Mouse (Mus musculus): ENCODE results near the gene Tmem151b. TPM values are rescaled to one million over a fixed set of nuclear protein-coding genes. Genes with fewer than 3 reads are reported as not detected.

Tmem151b gene
- total and polyA plus RNA-seq, 2 experiments: 0.01 TPM; not detected in 1

DNA sequence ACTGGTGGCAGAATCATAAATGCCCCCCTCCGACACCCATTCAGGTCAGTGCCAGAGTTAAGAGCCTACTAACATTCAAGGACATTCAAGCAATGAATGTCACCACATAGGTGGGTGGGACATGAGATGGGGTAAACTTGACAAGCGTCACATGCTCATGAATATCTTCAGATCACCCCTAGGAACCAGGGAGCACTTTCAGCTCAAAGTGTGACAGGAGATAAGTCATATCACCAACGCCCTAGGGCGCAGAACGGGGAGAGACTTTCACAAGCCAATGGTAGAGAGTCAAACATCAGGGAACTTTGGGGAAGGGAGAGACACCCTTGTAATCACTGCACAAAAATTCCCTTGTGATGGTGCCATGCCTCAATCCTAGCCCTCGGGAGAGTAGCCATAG is 32.7 kb upstream of the Tmem151b start:
- H3K4me3 ChIP-seq (ENCODE audit: insufficient read depth, low read depth, low read length): no peak overlapping the region
- TF ChIP-seq POLR2A (IDR thresholded peaks at IDR 0.05; ENCODE audit: extremely low read depth, insufficient read depth, low read length): no peak
- TF ChIP-seq CTCF (IDR thresholded peaks at IDR 0.05; ENCODE audit: low read depth, low read length): no peak
- peaks cover 24% of the 10 kb centered on the region for H3K4me1 ChIP-seq (ENCODE audit: control insufficient read depth, insufficient read depth, low read length)
- DNase-seq (ENCODE audit: extremely low read depth, low read depth, low spot score): no peak
- H3K9ac ChIP-seq (ENCODE audit: low read depth, low read length): no peak overlapping the region
- H3K36me3 ChIP-seq (ENCODE audit: control insufficient read depth, insufficient read depth, low read length): peaks cover 10% of the 10 kb centered on the region
- H3K27me3 ChIP-seq (ENCODE audit: control insufficient read depth, insufficient read depth, low read length): no peaks in the 10 kb centered on the region
- 95% methylated on average over 6 of the region's 6 CpGs for WGBS
- no peaks in the 10 kb centered on the region for H3K79me2 ChIP-seq (ENCODE audit: control insufficient read depth, insufficient read depth, low read length)
- no peak overlapping the region for H3K27ac ChIP-seq (replicated peaks; ENCODE audit: insufficient read depth, low read depth, low read length)

DNA sequence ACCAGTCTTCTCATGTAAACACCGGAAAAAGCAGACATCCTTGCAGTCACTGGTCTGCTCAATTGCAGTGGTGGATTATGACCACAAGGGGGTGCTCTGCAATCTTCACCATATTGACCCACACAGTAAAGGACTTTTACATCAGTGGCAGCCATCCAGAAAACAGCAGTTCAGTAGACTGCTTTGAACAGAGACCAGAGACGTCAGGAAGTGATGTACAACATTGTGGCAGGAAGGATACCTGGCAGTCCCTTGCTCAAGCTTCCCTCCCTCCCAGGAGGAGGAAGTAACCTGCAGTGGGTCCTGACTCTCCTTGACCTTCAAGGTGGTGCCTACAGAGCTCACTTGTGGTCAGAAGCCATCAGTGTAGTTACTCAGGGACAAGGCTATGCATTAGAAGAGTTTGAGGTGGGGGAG is 32.1 kb upstream of the Tmem151b start:
- peaks cover 22% of the 10 kb centered on the region for H3K4me1 ChIP-seq (ENCODE audit: control insufficient read depth, insufficient read depth, low read length)
- peak; percentile 63 for DNase-seq (ENCODE audit: extremely low read depth, low read depth, low spot score)
- H3K27me3 ChIP-seq (ENCODE audit: control insufficient read depth, insufficient read depth, low read length): no peaks in the 10 kb centered on the region
- 3% methylated on average over 2 of the region's 2 CpGs for WGBS
- no peak overlapping the region for H3K4me3 ChIP-seq (ENCODE audit: insufficient read depth, low read depth, low read length)
- peaks cover 5% of the 10 kb centered on the region for H3K36me3 ChIP-seq (ENCODE audit: control insufficient read depth, insufficient read depth, low read length)
- TF ChIP-seq POLR2A (IDR thresholded peaks at IDR 0.05; ENCODE audit: extremely low read depth, insufficient read depth, low read length) (no peak), CTCF (IDR thresholded peaks at IDR 0.05; ENCODE audit: low read depth, low read length) (peak; percentile 59)
- H3K27ac ChIP-seq (replicated peaks; ENCODE audit: insufficient read depth, low read depth, low read length): no peak overlapping the region
- H3K9ac ChIP-seq (ENCODE audit: low read depth, low read length): no peak overlapping the region
- no peaks in the 10 kb centered on the region for H3K79me2 ChIP-seq (ENCODE audit: control insufficient read depth, insufficient read depth, low read length)

DNA sequence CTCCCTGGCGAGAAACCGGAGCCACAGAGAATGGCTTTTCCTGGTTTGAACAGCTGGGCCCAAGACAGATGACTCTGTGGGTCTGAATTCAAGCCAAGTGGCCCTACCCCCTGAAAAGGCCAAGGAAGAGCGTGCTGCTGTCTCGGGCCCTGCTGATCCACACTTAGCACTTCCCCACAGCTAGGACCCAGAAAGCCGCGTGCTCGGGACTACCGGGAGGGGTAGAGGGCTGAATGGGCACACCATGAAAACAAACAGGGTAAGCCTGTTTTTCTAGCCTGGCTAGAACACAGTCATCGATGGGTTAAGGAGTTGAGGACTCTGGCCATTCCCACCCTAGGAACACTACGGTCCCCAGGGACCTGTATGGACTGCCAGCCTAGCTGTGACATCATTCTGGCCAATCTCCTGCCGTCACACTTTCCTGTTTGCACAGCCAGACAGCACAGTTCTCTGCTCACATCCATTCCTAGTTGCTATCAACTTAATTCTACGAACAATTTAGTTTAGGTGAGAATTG is 31.5 kb upstream of the Tmem151b start:
- Histone ChIP-seq H3K79me2 (ENCODE audit: control insufficient read depth, insufficient read depth, low read length) (no peaks in the 10 kb centered on the region), H3K36me3 (ENCODE audit: control insufficient read depth, insufficient read depth, low read length) (peaks cover under 1% of the 10 kb centered on the region), H3K4me3 (ENCODE audit: insufficient read depth, low read depth, low read length) (no peak overlapping the region), H3K27me3 (ENCODE audit: control insufficient read depth, insufficient read depth, low read length) (no peaks in the 10 kb centered on the region), H3K4me1 (ENCODE audit: control insufficient read depth, insufficient read depth, low read length) (peaks cover 17% of the 10 kb centered on the region), H3K9ac (ENCODE audit: low read depth, low read length) (no peak overlapping the region), H3K27ac (replicated peaks; ENCODE audit: insufficient read depth, low read depth, low read length) (no peak overlapping the region)
- no peak for TF ChIP-seq POLR2A (IDR thresholded peaks at IDR 0.05; ENCODE audit: extremely low read depth, insufficient read depth, low read length)
- no peak for TF ChIP-seq CTCF (IDR thresholded peaks at IDR 0.05; ENCODE audit: low read depth, low read length)
- DNase-seq (ENCODE audit: extremely low read depth, low read depth, low spot score): no peak
- WGBS: 34% methylated on average over 12 of the region's 12 CpGs

DNA sequence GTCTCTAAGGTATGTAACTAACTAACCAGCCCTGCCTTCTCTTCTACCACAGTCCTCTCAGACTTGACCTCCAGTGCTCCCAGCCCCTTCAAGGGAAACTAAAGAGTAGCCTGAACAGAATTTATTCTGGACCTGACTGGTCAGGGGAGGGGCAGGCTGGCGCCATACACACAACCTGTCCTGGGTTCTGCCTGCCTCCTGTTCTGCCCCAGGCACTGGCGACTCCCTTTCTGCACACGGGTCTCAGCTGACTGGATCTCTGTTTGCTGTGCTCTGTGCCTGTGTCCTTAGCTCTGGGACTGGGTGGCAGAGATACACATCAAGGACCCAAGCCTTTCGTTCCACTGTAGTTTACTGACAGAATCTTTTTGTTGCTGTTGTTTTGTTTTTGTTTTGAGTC is 30.1 kb upstream of the Tmem151b start:
- Histone ChIP-seq H3K79me2 (ENCODE audit: control insufficient read depth, insufficient read depth, low read length) (no peaks in the 10 kb centered on the region), H3K27me3 (ENCODE audit: control insufficient read depth, insufficient read depth, low read length) (no peaks in the 10 kb centered on the region), H3K4me3 (ENCODE audit: insufficient read depth, low read depth, low read length) (no peak overlapping the region), H3K4me1 (ENCODE audit: control insufficient read depth, insufficient read depth, low read length) (peaks cover 12% of the 10 kb centered on the region), H3K9ac (ENCODE audit: low read depth, low read length) (no peak overlapping the region), H3K27ac (replicated peaks; ENCODE audit: insufficient read depth, low read depth, low read length) (no peak overlapping the region), H3K36me3 (ENCODE audit: control insufficient read depth, insufficient read depth, low read length) (no peaks in the 10 kb centered on the region)
- TF ChIP-seq CTCF (IDR thresholded peaks at IDR 0.05; ENCODE audit: low read depth, low read length) (no peak), POLR2A (IDR thresholded peaks at IDR 0.05; ENCODE audit: extremely low read depth, insufficient read depth, low read length) (no peak)
- WGBS: 83% methylated on average over 4 of the region's 4 CpGs
- DNase-seq (ENCODE audit: extremely low read depth, low read depth, low spot score): no peak

DNA sequence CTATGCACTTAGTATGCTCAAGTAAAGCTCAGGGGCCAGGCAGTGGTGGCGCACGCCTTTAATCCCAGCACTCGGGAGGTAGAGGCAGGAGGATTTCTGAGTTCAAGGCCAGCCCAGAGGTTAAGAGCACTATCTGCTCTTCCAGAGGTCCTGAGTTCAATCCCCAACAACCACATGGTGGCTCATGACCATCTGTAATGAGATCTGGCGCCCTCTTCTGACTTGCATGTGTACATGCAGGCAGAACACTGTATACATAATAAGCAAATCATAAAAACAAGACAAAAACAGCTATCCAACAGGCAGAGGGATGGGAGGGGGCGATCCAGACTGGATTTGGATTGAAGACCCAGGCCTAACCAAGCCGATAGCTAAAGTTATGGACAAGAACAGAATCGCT is 29.4 kb upstream of the Tmem151b start:
- 70% methylated on average over 7 of the region's 7 CpGs for WGBS
- TF ChIP-seq POLR2A (IDR thresholded peaks at IDR 0.05; ENCODE audit: extremely low read depth, insufficient read depth, low read length): no peak
- TF ChIP-seq CTCF (IDR thresholded peaks at IDR 0.05; ENCODE audit: low read depth, low read length): peak; percentile 31; the same call in 1 of the 2 replicates
- no peaks in the 10 kb centered on the region for H3K27me3 ChIP-seq (ENCODE audit: control insufficient read depth, insufficient read depth, low read length)

DNA sequence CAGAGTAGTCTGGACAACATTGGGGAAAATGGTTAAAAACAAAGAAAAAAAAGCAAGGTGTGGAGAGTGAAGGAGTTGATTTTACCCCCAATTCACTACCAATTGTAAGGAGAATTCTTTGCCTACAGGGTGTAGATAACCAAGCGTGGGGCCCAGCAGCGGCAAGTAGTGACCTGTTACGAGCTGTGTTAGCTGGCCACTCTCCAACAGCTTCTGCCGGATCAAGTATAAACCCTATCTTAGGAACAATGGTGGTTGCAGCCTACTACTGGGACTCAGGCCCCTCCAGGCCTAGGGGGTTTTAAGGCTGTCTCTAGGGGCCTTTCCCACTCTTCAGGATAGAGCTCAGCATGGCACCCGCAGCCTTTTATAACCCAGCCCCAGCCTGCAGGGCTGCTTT is 28.8 kb upstream of the Tmem151b start:
- WGBS: 72% methylated on average over 5 of the region's 5 CpGs
- TF ChIP-seq POLR2A (IDR thresholded peaks at IDR 0.05; ENCODE audit: extremely low read depth, insufficient read depth, low read length): no peak
- TF ChIP-seq CTCF (IDR thresholded peaks at IDR 0.05; ENCODE audit: low read depth, low read length): no peak
- peaks cover 8% of the 10 kb centered on the region for H3K4me1 ChIP-seq (ENCODE audit: control insufficient read depth, insufficient read depth, low read length)
- DNase-seq (ENCODE audit: extremely low read depth, low read depth, low spot score): no peak
- H3K79me2 ChIP-seq (ENCODE audit: control insufficient read depth, insufficient read depth, low read length): no peaks in the 10 kb centered on the region
- no peak overlapping the region for H3K4me3 ChIP-seq (ENCODE audit: insufficient read depth, low read depth, low read length)
- H3K27ac ChIP-seq (replicated peaks; ENCODE audit: insufficient read depth, low read depth, low read length): no peak overlapping the region
- H3K27me3 ChIP-seq (ENCODE audit: control insufficient read depth, insufficient read depth, low read length): no peaks in the 10 kb centered on the region
- no peaks in the 10 kb centered on the region for H3K36me3 ChIP-seq (ENCODE audit: control insufficient read depth, insufficient read depth, low read length)
- no peak overlapping the region for H3K9ac ChIP-seq (ENCODE audit: low read depth, low read length)

More for the DNA sequence above, 29.4 kb upstream of the Tmem151b start:
- DNase-seq (ENCODE audit: extremely low read depth, low read depth, low spot score): peak; percentile 43
- Histone ChIP-seq H3K4me3 (ENCODE audit: insufficient read depth, low read depth, low read length) (no peak overlapping the region), H3K36me3 (ENCODE audit: control insufficient read depth, insufficient read depth, low read length) (no peaks in the 10 kb centered on the region), H3K9ac (ENCODE audit: low read depth, low read length) (no peak overlapping the region), H3K79me2 (ENCODE audit: control insufficient read depth, insufficient read depth, low read length) (no peaks in the 10 kb centered on the region), H3K4me1 (ENCODE audit: control insufficient read depth, insufficient read depth, low read length) (peaks cover 11% of the 10 kb centered on the region), H3K27ac (replicated peaks; ENCODE audit: insufficient read depth, low read depth, low read length) (no peak overlapping the region)

Data from liver, adult 2 months (tissue).